Mouse (Mus musculus) hematopoietic stem cell, adult 5-6 weeks (primary cell): ENCODE measurements around the gene Nps. TPM values are rescaled to one million over a fixed set of nuclear protein-coding genes. Genes with fewer than 3 reads are reported as not detected.
A peak's percentile ranks its signal among the peaks of the same experiment; 100 is the strongest.

Experiments
- ATAC-seq, 2 experiments: fragments of 125-278 bp in 1 of 2; replicated peaks in 1 of 2; 2 replicates each; pipeline ENCODE4 v1.8.0; 2016 to 2017; ENCODE audit warnings: inconsistent platforms in 2 of 2, mild to moderate bottlenecking in 2 of 2, moderate number of reproducible peaks in 2 of 2, low read depth in 1 of 2, moderate TSS enrichment in 1 of 2; ENCODE audit not compliant: low FRiP score in 2 of 2, poor library complexity in 2 of 2, severe bottlenecking in 2 of 2, insufficient read depth in 1 of 2, low TSS enrichment in 1 of 2
- total RNA-seq: library from RNA; stranded (forward); fragments of 172-1452, 232-1000 nt; gene quantifications from 2 replicates; pipeline ENCODE4 v1.2.3, GENCODE M21; 2017

Nps gene
- total RNA-seq, 1 experiment from 2014 or later, result not detected

- peak; percentile 47 to 65 for ATAC-seq
Observed at GRCm38 (mm10) chr7:135291646-135292236, 33.2 kb downstream of the Nps start.

GRCm38 (mm10) chr7:135294498-135294897 lies 36.0 kb downstream of the Nps start:
- ATAC-seq, result peak; percentile 69 to 77

GRCm38 (mm10) chr7:135304496-135304895 lies 46.0 kb downstream of the Nps start:
- ATAC-seq, result no peak

Other genes with a start within 250 kb of the Nps start
- not detected in 2 replicates for gene Foxi2, start 151.6 kb downstream of the Nps start, total RNA-seq